Mouse (Mus musculus) testis, adult 2 months (tissue): ENCODE results near the gene Gm28230.

ENCODE experiments used
- CTCF ChIP-seq: fragments of 200-500 bp; IDR thresholded peaks from 2 replicates; pipeline ENCODE4 v1.5.1; 2012; ENCODE audit warnings: low read depth, mild to moderate bottlenecking, inconsistent platforms, low read length, moderate library complexity; ENCODE audit not compliant: control insufficient read depth, insufficient read depth, insufficient replicate concordance
- POLR2A ChIP-seq: fragments of 200-500 bp; IDR thresholded peaks from 2 replicates; pipeline ENCODE4 v1.6.1; 2012; ENCODE audit warnings: low read depth, mild to moderate bottlenecking, inconsistent platforms, low read length, moderate library complexity; ENCODE audit not compliant: control insufficient read depth

DNA sequence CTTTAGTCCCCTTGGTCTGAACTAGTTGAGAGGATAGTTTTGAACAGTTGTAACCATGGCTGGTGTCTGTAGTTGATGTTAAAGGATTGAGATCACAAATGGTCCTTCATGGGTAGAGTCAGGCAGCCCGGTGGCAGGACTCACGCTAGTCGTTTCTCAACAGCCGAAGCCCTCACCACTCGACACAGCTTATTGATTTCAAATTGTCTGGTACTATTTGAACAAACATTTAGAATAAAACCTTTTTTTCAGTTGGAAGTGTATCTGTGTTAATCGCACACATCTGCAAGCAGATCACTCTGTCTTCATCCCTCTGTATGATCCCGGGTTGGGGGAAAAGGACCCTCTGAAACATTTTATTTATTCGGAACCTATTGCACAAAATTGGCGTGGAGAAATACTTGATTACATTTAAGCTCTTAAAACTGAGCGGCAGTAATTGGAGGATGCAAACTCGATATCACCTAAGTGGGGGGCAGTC lies 21.2 kb downstream of the Gm28230 start:
- no peak for TF ChIP-seq CTCF
- no peak for TF ChIP-seq POLR2A
